In genomic region chr5:150485198-150485597, GRCm38 (mm10) we compare ENCODE assay signal across 8 mouse cellular contexts. TPM values are rescaled to one million over a fixed set of nuclear protein-coding genes. Genes with fewer than 3 reads are reported as not detected.
DNase-seq lines count a peak whose midpoint lies in the region; ATAC-seq and TF ChIP-seq lines count a peak whose summit lies in the region.

No protein-coding gene starts in this region.

- H3K4me3 ChIP-seq in layer of hippocampus, adult 2 months = no peak overlapping the region

- DNase-seq in layer of hippocampus, adult 2 months (ENCODE audit: low spot score in 2 of 2) = no peak
- no peak for DNase-seq in layer of hippocampus, postnatal 25 days (ENCODE audit: extremely low spot score in 1 of 2, low spot score in 1 of 2)
- DNase-seq in MEL-GATA-1-ER (ENCODE audit: extremely low read depth, low read depth) = peak; percentile 18
- DNase-seq in kidney, postnatal 4 days = peak; percentile 55 to 71
- DNase-seq in cerebellum, adult 18-20 months = no peak
- DNase-seq in cerebellum, postnatal 36 days = no peak
- DNase-seq in left cerebral cortex, postnatal 25 days (ENCODE audit: low spot score in 2 of 2) = no peak

- H3K27ac ChIP-seq in layer of hippocampus, adult 2 months = no peak overlapping the region

- ATAC-seq in erythroid progenitor cell, adult 5-6 weeks (replicated peaks; ENCODE audit: low FRiP score, poor library complexity, severe bottlenecking) = 0 out of 2 replicates have a peak, but pooled peaks have one; percentile 52

- intact Hi-C loops in left cerebral cortex, postnatal 25 days (cut with DNase I) = no loop called here

- TF ChIP-seq CTCF in layer of hippocampus, adult 2 months (conservative IDR thresholded peaks at IDR 0.05) = peak; percentile 73

RNA-seq across cellular contexts. Expression of gene Zar1l, which starts 32.8 kb away (rescaled TPM):
- not detected for total RNA-seq in layer of hippocampus, adult 2 months (2021)
- total RNA-seq in layer of hippocampus, postnatal 25 days (2021) = not detected
- not detected in 2 replicates for total RNA-seq in erythroid progenitor cell, adult 5-6 weeks (2015; ENCODE audit: low replicate concordance)
- total RNA-seq in erythroid progenitor cell, adult 5-6 weeks (2017; ENCODE audit: low replicate concordance) = not detected in 2 replicates
- 1 to 10 TPM; 1.2 to 1.7 TPM for total RNA-seq in left cerebral cortex, postnatal 25 days (2021)

RNA-seq across cellular contexts. Expression of gene Brca2, which starts 37.2 kb away (rescaled TPM):
- total RNA-seq in layer of hippocampus, adult 2 months (2021) = 1 to 10 TPM; 6.6 to 9.7 TPM
- total RNA-seq in layer of hippocampus, postnatal 25 days (2021) = 1 to 10 TPM; 5.4 to 7.4 TPM
- total RNA-seq in erythroid progenitor cell, adult 5-6 weeks (2015; ENCODE audit: low replicate concordance) = 141 and 238 TPM in 2 replicates
- 172 and 270 TPM in 2 replicates for total RNA-seq in erythroid progenitor cell, adult 5-6 weeks (2017; ENCODE audit: low replicate concordance)
- total RNA-seq in left cerebral cortex, postnatal 25 days (2021) = 1 to 10 TPM; 5.7 to 6.0 TPM

Comparison
In these comparisons a context has a peak if more than half of its experiments do, and no peak if none do; other contexts are left out.
1. DNase-seq: peak in MEL-GATA-1-ER (single experiment) and kidney, postnatal 4 days (2 of 2); none in layer of hippocampus, adult 2 months (0 of 2), layer of hippocampus, postnatal 25 days (0 of 2), cerebellum, adult 18-20 months (0 of 2), cerebellum, postnatal 36 days (0 of 2) and left cerebral cortex, postnatal 25 days (0 of 2).
2. RNA of gene Brca2, which starts 37.2 kb away (total RNA-seq): 141 to 270 TPM in erythroid progenitor cell, adult 5-6 weeks; 6.6 to 9.7 TPM in layer of hippocampus, adult 2 months, 5.4 to 7.4 TPM in layer of hippocampus, postnatal 25 days and 5.7 to 6.0 TPM in left cerebral cortex, postnatal 25 days; every median in the first group is over 10 times any median in the second.